Mouse (Mus musculus): Measurements from ENCODE around the gene Cip2a. TPM values are rescaled to one million over a fixed set of nuclear protein-coding genes. Genes with fewer than 3 reads are reported as not detected.

The Cip2a gene
- polyA plus RNA-seq, 1 experiment from 2014 or later, result 27.2 TPM

Other genes with a start within 250 kb of the Cip2a start
- not detected in 2 replicates for gene Trat1, start 222.2 kb upstream of the Cip2a start, polyA plus RNA-seq (2014; fragmentation: Nextera tagmentation; extraction: Ambion mirVana)
- not detected in 2 replicates for gene Retnlb, start 177.3 kb upstream of the Cip2a start, polyA plus RNA-seq (2014; fragmentation: Nextera tagmentation; extraction: Ambion mirVana)
- gene Retnla, start 151.6 kb upstream of the Cip2a start, polyA plus RNA-seq (2014; fragmentation: Nextera tagmentation; extraction: Ambion mirVana), result not detected in 2 replicates
- gene Retnlg, start 121.6 kb upstream of the Cip2a start, polyA plus RNA-seq (2014; fragmentation: Nextera tagmentation; extraction: Ambion mirVana), result not detected in 2 replicates
- 27.6 and 34.2 TPM in 2 replicates for gene Dzip3, start within 50 bp of the Cip2a start, polyA plus RNA-seq (2014; fragmentation: Nextera tagmentation; extraction: Ambion mirVana)
- gene Myh15, start 63.3 kb downstream of the Cip2a start, polyA plus RNA-seq (2014; fragmentation: Nextera tagmentation; extraction: Ambion mirVana), result not detected in 2 replicates